Mouse (Mus musculus) MEL (cell line): ENCODE results near the gene Wnt1. TPM values are rescaled to one million over a fixed set of nuclear protein-coding genes. Genes with fewer than 3 reads are reported as not detected.

Experiments
- DNase-seq: peaks from one replicate; pipeline ENCODE4 v3.0.0; 2011; ENCODE audit warnings: low read depth, low spot score
- H3K27ac ChIP-seq: 2 replicates; pipeline ENCODE4 v1.5.1; 2012; ENCODE audit warnings: low read depth, mild to moderate bottlenecking, control low read depth, low read length, moderate library complexity; ENCODE audit not compliant: control insufficient read depth
- H3K27me3 ChIP-seq, 2 experiments: fragments of 150-350 bp in 1 of 2; sonication (generic) in 1 of 2; 2 replicates each; pipeline ENCODE4 v1.6.1; 2012; ENCODE audit warnings: low read length in 2 of 2, mild to moderate bottlenecking in 2 of 2, improper control_type of control experiment in 1 of 2, moderate library complexity in 1 of 2; ENCODE audit not compliant: insufficient read depth in 2 of 2, control insufficient read depth in 1 of 2
- H3K36me3 ChIP-seq, 2 experiments: 2 replicates each; pipeline ENCODE4 v1.6.1; 2012 to 2014; ENCODE audit warnings: low read length in 2 of 2, improper control_type of control experiment in 1 of 2, inconsistent platforms in 1 of 2, mild to moderate bottlenecking in 1 of 2; ENCODE audit not compliant: insufficient read depth in 2 of 2, control insufficient read depth in 1 of 2
- H3K4me1 ChIP-seq, 2 experiments: fragments of 150-350 bp in 1 of 2; sonication (generic) in 1 of 2; 2 replicates each; pipeline ENCODE4 v1.6.1; 2012; ENCODE audit warnings: low read length in 2 of 2, improper control_type of control experiment in 1 of 2, mild to moderate bottlenecking in 1 of 2; ENCODE audit not compliant: insufficient read depth in 2 of 2, control insufficient read depth in 1 of 2
- H3K4me3 ChIP-seq, 2 experiments: fragments of 150-350 bp in 1 of 2; sonication (generic) in 1 of 2; 2 replicates each; pipeline ENCODE4 v1.5.1; 2012; ENCODE audit warnings: low read depth in 2 of 2, low read length in 2 of 2, mild to moderate bottlenecking in 2 of 2, moderate library complexity in 2 of 2, control low read depth in 1 of 2, improper control_type of control experiment in 1 of 2; ENCODE audit not compliant: control insufficient read depth in 1 of 2, insufficient read depth in 1 of 2
- H3K79me2 ChIP-seq: 2 replicates; pipeline ENCODE4 v1.6.1; 2012; ENCODE audit warnings: mild to moderate bottlenecking, low read length, moderate library complexity; ENCODE audit not compliant: control insufficient read depth, poor library complexity, insufficient read depth
- H3K9ac ChIP-seq: 2 replicates; pipeline ENCODE4 v1.6.1; 2012; ENCODE audit warnings: low read depth, mild to moderate bottlenecking, control low read depth, low read length, moderate library complexity; ENCODE audit not compliant: control insufficient read depth, poor library complexity, severe bottlenecking
- H3K9me3 ChIP-seq: fragments of 150-350 bp; sonication (generic); replicated peaks from 2 replicates; pipeline ENCODE4 v1.6.1; 2012; ENCODE audit warnings: mild to moderate bottlenecking, low read length, improper control_type of control experiment, moderate library complexity; ENCODE audit not compliant: insufficient read depth
- BHLHE40 ChIP-seq: IDR thresholded peaks from 2 replicates; pipeline ENCODE4 v1.6.1; 2012; ENCODE audit warnings: low read depth, mild to moderate bottlenecking, inconsistent platforms, low read length, improper control_type of control experiment, borderline replicate concordance
- CHD1 ChIP-seq: IDR thresholded peaks from 2 replicates; pipeline ENCODE4 v1.6.1; 2012; ENCODE audit warnings: low read depth, mild to moderate bottlenecking, inconsistent platforms, low read length, improper control_type of control experiment
- CHD2 ChIP-seq: IDR thresholded peaks from 2 replicates; pipeline ENCODE4 v1.6.1; 2011; ENCODE audit warnings: low read length, improper control_type of control experiment
- CTCF ChIP-seq, 3 experiments: IDR thresholded peaks in 2 of 3; conservative IDR thresholded peaks in 1 of 3; 2 replicates each; pipeline ENCODE4 v1.5.1; 2011 to 2012; ENCODE audit warnings: low read length in 3 of 3, low read depth in 2 of 3, mild to moderate bottlenecking in 2 of 3, improper control_type of control experiment in 1 of 3, inconsistent platforms in 1 of 3, mixed read lengths in 1 of 3, moderate library complexity in 1 of 3; ENCODE audit not compliant: control insufficient read depth in 1 of 3, insufficient read depth in 1 of 3, poor library complexity in 1 of 3, severe bottlenecking in 1 of 3
- E2F4 ChIP-seq: IDR thresholded peaks from 2 replicates; pipeline ENCODE4 v1.6.1; 2011; ENCODE audit warnings: low read depth, low read length, improper control_type of control experiment, borderline replicate concordance
- ELF1 ChIP-seq: IDR thresholded peaks from 2 replicates; pipeline ENCODE4 v1.6.1; 2014; ENCODE audit warnings: low read depth, mild to moderate bottlenecking, inconsistent platforms, low read length, improper control_type of control experiment, moderate library complexity
- EP300 ChIP-seq, 2 experiments: IDR thresholded peaks; 2 replicates each; pipeline ENCODE4 v1.6.1; 2011; ENCODE audit warnings: improper control_type of control experiment in 2 of 2, low read length in 2 of 2, low read depth in 1 of 2, mild to moderate bottlenecking in 1 of 2
- ETS1 ChIP-seq: IDR thresholded peaks from 2 replicates; pipeline ENCODE4 v1.6.1; 2012; ENCODE audit warnings: low read depth, mild to moderate bottlenecking, inconsistent platforms, low read length, improper control_type of control experiment, moderate library complexity
- GABPA ChIP-seq: IDR thresholded peaks from 2 replicates; pipeline ENCODE4 v1.6.1; 2012; ENCODE audit warnings: low read depth, mild to moderate bottlenecking, inconsistent platforms, low read length, improper control_type of control experiment, moderate library complexity
- GATA1 ChIP-seq: IDR thresholded peaks from 2 replicates; pipeline ENCODE4 v1.6.1; 2011; ENCODE audit warnings: low read depth, low read length, improper control_type of control experiment
- HCFC1 ChIP-seq: IDR thresholded peaks from 2 replicates; pipeline ENCODE4 v1.6.1; 2012; ENCODE audit warnings: low read depth, mild to moderate bottlenecking, inconsistent platforms, low read length, improper control_type of control experiment, moderate library complexity
- JUND ChIP-seq: IDR thresholded peaks from 2 replicates; pipeline ENCODE4 v1.6.1; 2011; ENCODE audit warnings: low read depth, mild to moderate bottlenecking, improper control_type of control experiment, low read length
- KAT2A ChIP-seq: conservative IDR thresholded peaks from 2 replicates; pipeline ENCODE4 v1.6.1; 2012; ENCODE audit warnings: low read depth, low read length, improper control_type of control experiment, inconsistent platforms
- MAFK ChIP-seq: IDR thresholded peaks from 2 replicates; pipeline ENCODE4 v1.6.1; 2011; ENCODE audit warnings: low read depth, mild to moderate bottlenecking, low read length, improper control_type of control experiment, borderline replicate concordance
- MAX ChIP-seq: IDR thresholded peaks from 2 replicates; pipeline ENCODE4 v1.6.1; 2011; ENCODE audit warnings: low read length, improper control_type of control experiment
- MAZ ChIP-seq: IDR thresholded peaks from 2 replicates; pipeline ENCODE4 v1.6.1; 2012; ENCODE audit warnings: low read depth, mild to moderate bottlenecking, inconsistent platforms, low read length, improper control_type of control experiment
- MEF2A ChIP-seq: IDR thresholded peaks from 2 replicates; pipeline ENCODE4 v1.6.1; 2014; ENCODE audit warnings: low read depth, mild to moderate bottlenecking, inconsistent platforms, low read length, improper control_type of control experiment; ENCODE audit not compliant: poor library complexity, insufficient replicate concordance, severe bottlenecking; ENCODE audit errors: extremely low read depth
- MXI1 ChIP-seq: IDR thresholded peaks from 2 replicates; pipeline ENCODE4 v1.6.1; 2011; ENCODE audit warnings: mild to moderate bottlenecking, low read depth, low read length, improper control_type of control experiment
- MYB ChIP-seq: IDR thresholded peaks from 2 replicates; pipeline ENCODE4 v1.6.1; 2011; ENCODE audit warnings: mild to moderate bottlenecking, low read depth, low read length, improper control_type of control experiment
- MYC ChIP-seq: IDR thresholded peaks from 2 replicates; pipeline ENCODE4 v1.6.1; 2011; ENCODE audit warnings: low read depth, mild to moderate bottlenecking, low read length, improper control_type of control experiment, moderate library complexity
- NELFE ChIP-seq: IDR thresholded peaks from 2 replicates; pipeline ENCODE4 v1.6.1; 2011; ENCODE audit warnings: low read depth, low read length, improper control_type of control experiment
- NRF1 ChIP-seq: IDR thresholded peaks from 2 replicates; pipeline ENCODE4 v1.6.1; 2014; ENCODE audit warnings: low read depth, mild to moderate bottlenecking, inconsistent platforms, low read length, improper control_type of control experiment, moderate library complexity; ENCODE audit not compliant: poor library complexity, insufficient read depth, severe bottlenecking
- POLR2AphosphoS2 ChIP-seq: IDR thresholded peaks from 2 replicates; pipeline ENCODE4 v1.6.1; 2011; ENCODE audit warnings: low read length, improper control_type of control experiment
- POLR2AphosphoS5 ChIP-seq: IDR thresholded peaks from 2 replicates; pipeline ENCODE4 v1.6.1; 2012; ENCODE audit warnings: low read depth, borderline replicate concordance, mild to moderate bottlenecking, inconsistent platforms, low read length, moderate library complexity, mixed read lengths
- RAD21 ChIP-seq: IDR thresholded peaks from 2 replicates; pipeline ENCODE4 v1.6.1; 2011; ENCODE audit warnings: mild to moderate bottlenecking, low read depth, low read length, improper control_type of control experiment
- RCOR1 ChIP-seq: IDR thresholded peaks from 2 replicates; pipeline ENCODE4 v1.6.1; 2012; ENCODE audit warnings: low read depth, mild to moderate bottlenecking, inconsistent platforms, low read length, improper control_type of control experiment
- SIN3A ChIP-seq: IDR thresholded peaks from 2 replicates; pipeline ENCODE4 v1.6.1; 2012; ENCODE audit warnings: low read length, improper control_type of control experiment, inconsistent platforms
- SMC3 ChIP-seq: IDR thresholded peaks from 2 replicates; pipeline ENCODE4 v1.6.1; 2011; ENCODE audit warnings: low read depth, low read length, improper control_type of control experiment
- TAL1 ChIP-seq: IDR thresholded peaks from 2 replicates; pipeline ENCODE4 v1.6.1; 2012; ENCODE audit warnings: mild to moderate bottlenecking, inconsistent platforms, low read length, moderate library complexity, mixed read lengths
- TBP ChIP-seq: IDR thresholded peaks from 2 replicates; pipeline ENCODE4 v1.8.0; 2011; ENCODE audit warnings: low read depth, low read length, improper control_type of control experiment
- TCF12 ChIP-seq: IDR thresholded peaks from 2 replicates; pipeline ENCODE4 v1.6.1; 2014; ENCODE audit warnings: low read depth, mild to moderate bottlenecking, inconsistent platforms, low read length, improper control_type of control experiment, moderate library complexity
- UBTF ChIP-seq: IDR thresholded peaks from 2 replicates; pipeline ENCODE4 v1.6.1; 2012; ENCODE audit warnings: low read depth, mild to moderate bottlenecking, inconsistent platforms, low read length, improper control_type of control experiment, moderate library complexity, borderline replicate concordance; ENCODE audit not compliant: insufficient read depth
- USF1 ChIP-seq: IDR thresholded peaks from 2 replicates; pipeline ENCODE4 v1.6.1; 2014; ENCODE audit warnings: low read depth, mild to moderate bottlenecking, inconsistent platforms, low read length, improper control_type of control experiment, moderate library complexity
- USF2 ChIP-seq, 2 experiments: IDR thresholded peaks; 2 replicates each; pipeline ENCODE4 v1.6.1; 2011 to 2012; ENCODE audit warnings: improper control_type of control experiment in 2 of 2, low read length in 2 of 2, borderline replicate concordance in 1 of 2, inconsistent platforms in 1 of 2, low read depth in 1 of 2, mild to moderate bottlenecking in 1 of 2; ENCODE audit not compliant: insufficient read depth in 1 of 2
- ZC3H11A ChIP-seq: IDR thresholded peaks from 2 replicates; pipeline ENCODE4 v1.6.1; 2012; ENCODE audit warnings: low read depth, mild to moderate bottlenecking, inconsistent platforms, low read length, improper control_type of control experiment
- ZKSCAN1 ChIP-seq: IDR thresholded peaks from 2 replicates; pipeline ENCODE4 v1.6.1; 2012; ENCODE audit warnings: low read depth, mild to moderate bottlenecking, inconsistent platforms, low read length, improper control_type of control experiment, moderate library complexity
- ZMIZ1 ChIP-seq: IDR thresholded peaks from 2 replicates; pipeline ENCODE4 v1.6.1; 2012; ENCODE audit warnings: low read depth, mild to moderate bottlenecking, inconsistent platforms, low read length, improper control_type of control experiment, moderate library complexity
- ZNF384 ChIP-seq: IDR thresholded peaks from 2 replicates; pipeline ENCODE4 v1.6.1; 2012; ENCODE audit warnings: low read depth, mild to moderate bottlenecking, inconsistent platforms, low read length, improper control_type of control experiment
- polyA plus RNA-seq, 2 experiments: library from polyadenylated mRNA; stranded (reverse) in 1 of 2; unstranded in 1 of 2; fragments of >175 nt in 1 of 2; fragments of >200 nt in 1 of 2; gene quantifications; 2 replicates each; pipeline versions ENCODE4 v1.2.1 to v1.2.4; 2012; ENCODE audit warnings: low replicate concordance in 2 of 2, low read depth in 1 of 2; ENCODE audit not compliant: insufficient read length in 2 of 2, insufficient read depth in 1 of 2, missing spikeins in 1 of 2
- total RNA-seq: library from RNA; depleted of rRNA; stranded (reverse); fragments of 300-350 nt; gene quantifications from 2 replicates; pipeline ENCODE4 v1.2.3, GENCODE M21; 2012

The Wnt1 gene
- total and polyA plus RNA-seq, 3 experiments = not detected

- peaks cover 0 to 8% of the 10 kb centered on the region in 2 experiments; a peak in 2 of 4 replicates for H3K36me3 ChIP-seq
- no peak for TF ChIP-seq POLR2AphosphoS5
- TF ChIP-seq TBP = no peak
- TF ChIP-seq MYB = no peak
- TF ChIP-seq RCOR1 = no peak
- TF ChIP-seq KAT2A = no peak
- TF ChIP-seq USF2 (IDR thresholded peaks at IDR 0.05; ENCODE audit: borderline replicate concordance in 1 of 2, insufficient read depth in 1 of 2, low read depth in 1 of 2, low read length in 2 of 2) = no peak
- no peak for TF ChIP-seq MXI1
- no peak for TF ChIP-seq ZKSCAN1
- 0 out of 2 replicates have a peak, but pooled peaks have one; percentile 32 for TF ChIP-seq MAZ
- no peak for TF ChIP-seq E2F4
- no peak for TF ChIP-seq MYC
- TF ChIP-seq RAD21 = peak; percentile 58
- no peak for TF ChIP-seq EP300 (IDR thresholded peaks at IDR 0.05; ENCODE audit: low read depth in 1 of 2, low read length in 2 of 2)
- no peak for TF ChIP-seq CHD2
- no peak for TF ChIP-seq GABPA
- TF ChIP-seq SMC3 = peak; percentile 89
- no peak for TF ChIP-seq MAX
- no peak for TF ChIP-seq GATA1
- TF ChIP-seq NRF1 = no peak
- no peak for TF ChIP-seq MAFK
- no peak for TF ChIP-seq ZMIZ1
- TF ChIP-seq SIN3A = no peak
- TF ChIP-seq USF1 = no peak
- TF ChIP-seq ZNF384 = 0 out of 2 replicates have a peak, but pooled peaks have one; percentile 8
- no peak for TF ChIP-seq BHLHE40
- TF ChIP-seq ELF1 = no peak
- TF ChIP-seq NELFE = no peak
- no peak for TF ChIP-seq CHD1
- peak; percentile 95 to 97 (median 96) for TF ChIP-seq CTCF (IDR thresholded peaks at IDR 0.05 in 2 of 3, conservative IDR thresholded peaks at IDR 0.05 in 1 of 3; ENCODE audit: control insufficient read depth in 1 of 3, insufficient read depth in 1 of 3, low read depth in 2 of 3, low read length in 3 of 3, poor library complexity in 1 of 3, severe bottlenecking in 1 of 3)
- TF ChIP-seq ETS1 = no peak
- no peak for TF ChIP-seq UBTF
- TF ChIP-seq MEF2A = no peak
- no peak for TF ChIP-seq POLR2AphosphoS2
- 0 out of 2 replicates have a peak, but pooled peaks have one; percentile 8 for TF ChIP-seq TCF12
- TF ChIP-seq HCFC1 = 0 out of 2 replicates have a peak, but pooled peaks have one; percentile 20
- peak; percentile 47 for TF ChIP-seq ZC3H11A
- no peak for TF ChIP-seq TAL1
- TF ChIP-seq JUND = no peak
- H3K4me3 ChIP-seq = no peak overlapping the region
- no peak overlapping the region for H3K27ac ChIP-seq
- no peaks in the 10 kb centered on the region for H3K79me2 ChIP-seq
- H3K9ac ChIP-seq = no peak overlapping the region
- no peaks in the 10 kb centered on the region; a peak in 1 of 4 replicates for H3K27me3 ChIP-seq
- no peaks in the 10 kb centered on the region for H3K9me3 ChIP-seq
- H3K4me1 ChIP-seq = peaks cover 2 to 11% of the 10 kb centered on the region in 2 experiments; a peak in 2 of 4 replicates
- peak; percentile 79 for DNase-seq
These were observed 9.7 kb downstream of the Wnt1 start for GRCm38 (mm10) chr15:98799396-98799795.
